ENCODE assay signal across 19 mouse cellular contexts in the genomic region with DNA sequence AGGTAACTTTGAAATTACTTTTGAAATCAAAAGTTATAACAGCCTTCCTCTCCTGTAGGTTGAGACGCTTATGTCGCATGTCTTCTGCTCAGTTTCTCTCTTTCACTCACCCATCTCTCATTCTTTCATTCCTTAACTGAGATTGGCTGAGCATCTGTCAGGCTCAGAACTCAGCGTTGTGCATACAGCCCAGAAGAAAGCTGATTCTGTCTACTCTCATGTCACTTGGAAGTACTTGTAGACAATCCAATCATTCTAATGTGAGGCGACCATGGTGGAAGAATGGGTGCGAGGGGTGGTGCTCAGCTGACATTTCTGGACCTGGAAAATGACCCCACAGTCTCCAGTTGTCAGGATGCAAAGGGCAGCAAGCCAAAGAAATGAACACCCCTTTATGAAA. TPM values are rescaled to one million over a fixed set of nuclear protein-coding genes. Genes with fewer than 3 reads are reported as not detected.
"Had no signal": no experiment of that assay in that cellular context is flagged by ENCODE, and none has a peak within 500 bp of the region (broad histone marks: within the 10 kb centered on the region; RNA-seq: fewer than 3 reads in every experiment).

No protein-coding gene starts in this region.

- H3K36me3 ChIP-seq: kidney, embryonic 15.5 days; limb, embryonic 12.5 days; liver, embryonic 13.5 days; lung, embryonic 15.5 days; neural tube, embryonic 12.5 days; stomach, embryonic 15.5 days had no signal

- H3K27ac ChIP-seq: kidney, embryonic 15.5 days; limb, embryonic 12.5 days; liver, embryonic 13.5 days; lung, embryonic 15.5 days; macrophage; neural tube, embryonic 12.5 days; stomach, embryonic 15.5 days had no signal

- H3K9ac ChIP-seq: kidney, embryonic 15.5 days; limb, embryonic 12.5 days; liver, embryonic 13.5 days; liver, postnatal 0 days; lung, embryonic 15.5 days; neural tube, embryonic 12.5 days; stomach, embryonic 15.5 days had no signal

- ATAC-seq: liver, postnatal 0 days had no signal

- H3K9me3 ChIP-seq: kidney, embryonic 15.5 days; limb, embryonic 12.5 days; liver, embryonic 13.5 days; lung, embryonic 15.5 days; megakaryocyte, embryonic 14.5 days; neural tube, embryonic 12.5 days; stomach, embryonic 15.5 days had no signal

- H3K27me3 ChIP-seq: kidney, embryonic 15.5 days; limb, embryonic 12.5 days; liver, embryonic 13.5 days; lung, embryonic 15.5 days; neural tube, embryonic 12.5 days; stomach, embryonic 15.5 days had no signal

- H3K4me2 ChIP-seq: kidney, embryonic 15.5 days; limb, embryonic 12.5 days; liver, embryonic 13.5 days; lung, embryonic 15.5 days; neural tube, embryonic 12.5 days; stomach, embryonic 15.5 days had no signal

- DNase-seq: kidney, adult 2 months; kidney, postnatal 14 days; layer of hippocampus, postnatal 36 days; liver; liver, embryonic 13.5 days; liver, postnatal 0 days; lung, postnatal 14 days; spleen, adult 18-20 months; thymus, adult 2 months; thymus, postnatal 25 days had no signal

- H3K4me3 ChIP-seq: kidney, embryonic 15.5 days; limb, embryonic 12.5 days; liver, embryonic 13.5 days; lung, embryonic 15.5 days; megakaryocyte, embryonic 14.5 days; neural tube, embryonic 12.5 days; stomach, embryonic 15.5 days had no signal

- H3K4me1 ChIP-seq: kidney, embryonic 15.5 days; limb, embryonic 12.5 days; liver, embryonic 13.5 days; lung, embryonic 15.5 days; megakaryocyte, embryonic 14.5 days; neural tube, embryonic 12.5 days; stomach, embryonic 15.5 days had no signal

RNA-seq across cellular contexts. Expression of gene Zcchc12, which starts 9.7 kb away (rescaled TPM):
- total RNA-seq: monocyte, adult 5-6 weeks; neutrophil, adult 5-6 weeks had no signal
- polyA plus RNA-seq: macrophage had no signal
